Mouse (Mus musculus) spleen, adult 18-20 months (tissue): Measurements from ENCODE around the gene Tenm3.
"Not testable (repeated sequence)": the region's sequence is repeated elsewhere in the genome, so short reads cannot be mapped to it uniquely, and the experiment has no call there.

Experiments used
- DNase-seq, 2 experiments: peaks; one replicate each; pipeline ENCODE4 v3.0.0; 2022; ENCODE audit warnings: mixed read lengths in 2 of 2

The Tenm3 gene

GRCm38 (mm10) chr8:48181000-48181399 is 662.8 kb downstream of the Tenm3 start:
- DNase-seq: no peak

GRCm38 (mm10) chr8:48180146-48180545 is 663.6 kb downstream of the Tenm3 start:
- not testable (repeated sequence) for DNase-seq

DNA sequence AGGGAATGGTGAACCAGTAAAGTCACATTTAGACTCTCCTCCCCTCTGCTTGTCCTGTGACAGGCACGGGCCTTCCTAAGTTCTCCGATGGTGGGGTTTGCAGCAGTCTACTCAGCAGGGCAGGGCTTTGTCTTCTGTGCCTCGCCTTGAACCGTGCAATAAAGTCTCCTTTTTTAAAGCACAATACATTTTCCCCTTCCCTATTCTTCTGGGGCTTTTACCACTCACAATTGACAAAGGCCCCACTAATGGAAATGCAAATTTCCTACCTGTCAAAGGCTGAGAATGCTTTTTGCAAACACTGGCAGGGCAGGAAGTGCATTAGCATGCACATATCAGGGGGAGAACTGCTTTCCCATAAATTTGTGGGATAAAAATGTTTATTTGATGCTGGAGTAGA is 664.8 kb downstream of the Tenm3 start:
- DNase-seq: no peak

DNA sequence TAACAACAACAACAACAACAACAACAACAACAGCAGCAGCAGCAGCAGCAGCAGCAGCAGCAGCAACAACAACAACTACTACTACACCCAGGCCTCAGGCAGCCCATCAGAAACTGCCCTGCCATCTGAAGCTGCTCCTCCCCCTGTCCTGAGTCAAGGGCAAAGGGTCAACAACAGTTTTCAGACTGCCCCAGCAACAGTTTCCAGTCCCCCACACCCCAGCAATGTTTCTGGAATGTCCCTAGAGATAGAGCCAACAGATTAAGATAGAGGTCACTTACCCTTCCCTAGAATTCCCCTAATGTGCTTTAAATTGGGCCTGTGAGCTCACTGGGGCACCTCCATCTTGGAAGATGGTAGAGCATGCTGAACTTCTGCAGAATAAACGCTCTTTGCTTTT is 665.9 kb downstream of the Tenm3 start:
- no peak for DNase-seq
